Mouse (Mus musculus) small intestine, adult 2 months (tissue): ENCODE data around the gene Fyco1.

Source experiments
- CTCF ChIP-seq: fragments of 200-500 bp; IDR thresholded peaks from 2 replicates; pipeline ENCODE4 v1.5.1; 2012; ENCODE audit warnings: low read depth, mild to moderate bottlenecking, control low read depth, inconsistent platforms, low read length, moderate library complexity, mixed read lengths; ENCODE audit not compliant: insufficient replicate concordance, insufficient read length; ENCODE audit errors: extremely low read depth
- POLR2A ChIP-seq: fragments of 200-500 bp; IDR thresholded peaks from 2 replicates; pipeline ENCODE4 v1.6.1; 2012; ENCODE audit warnings: low read depth, mild to moderate bottlenecking, control low read depth, inconsistent platforms, low read length, moderate library complexity

GRCm38 (mm10) chr9:123769532-123769931 lies 82.2 kb downstream of the Fyco1 start:
- TF ChIP-seq POLR2A, result no peak
- no peak for TF ChIP-seq CTCF
